In genomic region chr8:46818990-46819288, GRCm38 (mm10) we compare ENCODE assay signal across 22 mouse cellular contexts.
DNase-seq lines count a peak whose midpoint lies in the region; ATAC-seq and TF ChIP-seq lines count a peak whose summit lies in the region.
"Had no signal": no experiment of that assay in that cellular context is flagged by ENCODE, and none has a peak within 500 bp of the region (broad histone marks: within the 10 kb centered on the region; RNA-seq: fewer than 3 reads in every experiment).

No protein-coding gene starts in this region.

- H3K4me3 ChIP-seq in forebrain, embryonic 14.5 days (ENCODE audit: low read depth, low read length) = no peak overlapping the region
- no peak overlapping the region for H3K4me3 ChIP-seq in forebrain, embryonic 12.5 days (replicated peaks)
- H3K4me3 ChIP-seq in lung, embryonic 14.5 days (ENCODE audit: low read depth, low read length) = no peak overlapping the region
- H3K4me3 ChIP-seq in kidney, embryonic 16.5 days (ENCODE audit: low read length) = no peak overlapping the region
- H3K4me3 ChIP-seq: hindbrain, embryonic 10.5 days; kidney, embryonic 15.5 days; midbrain, embryonic 12.5 days; neural tube, embryonic 13.5 days had no signal

- H3K9ac ChIP-seq in forebrain, embryonic 14.5 days (ENCODE audit: low read length) = no peak overlapping the region
- no peak overlapping the region for H3K9ac ChIP-seq in forebrain, embryonic 12.5 days
- no peak overlapping the region for H3K9ac ChIP-seq in lung, embryonic 14.5 days
- H3K9ac ChIP-seq in kidney, embryonic 16.5 days (replicated peaks; ENCODE audit: low read length) = no peak overlapping the region
- H3K9ac ChIP-seq: kidney, embryonic 15.5 days; liver, postnatal 0 days; midbrain, embryonic 12.5 days; neural tube, embryonic 13.5 days had no signal

- TF ChIP-seq CTCF in lung, embryonic 14.5 days (IDR thresholded peaks at IDR 0.05; ENCODE audit: low read depth) = no peak

- H3K4me1 ChIP-seq in forebrain, embryonic 14.5 days (ENCODE audit: control insufficient read depth, insufficient read depth, low read length) = no peaks in the 10 kb centered on the region
- no peaks in the 10 kb centered on the region for H3K4me1 ChIP-seq in forebrain, embryonic 12.5 days
- peaks cover 10% of the 10 kb centered on the region for H3K4me1 ChIP-seq in lung, embryonic 14.5 days (ENCODE audit: insufficient read depth)
- H3K4me1 ChIP-seq in kidney, embryonic 16.5 days (ENCODE audit: insufficient read depth, low read length) = peaks cover 6% of the 10 kb centered on the region; the same call in 1 of the 2 replicates
- H3K4me1 ChIP-seq: hindbrain, embryonic 10.5 days; midbrain, embryonic 12.5 days had no signal

- 83% methylated on average over 2 of the region's 2 CpGs for WGBS in forebrain, embryonic 14.5 days
- WGBS in forebrain, embryonic 12.5 days = 92% methylated on average over 2 of the region's 2 CpGs
- 37% methylated on average over 2 of the region's 2 CpGs for WGBS in lung, embryonic 14.5 days
- 59% methylated on average over 2 of the region's 2 CpGs for WGBS in kidney, embryonic 16.5 days

- no peak for ATAC-seq in forebrain, embryonic 14.5 days
- no peak for ATAC-seq in forebrain, embryonic 12.5 days (ENCODE audit: low FRiP score)
- peak; percentile 52; the same call in 1 of the 2 replicates for ATAC-seq in lung, embryonic 14.5 days (ENCODE audit: insufficient read depth)
- ATAC-seq in megakaryocyte progenitor cell, adult 5-6 weeks (replicated peaks; ENCODE audit: poor library complexity) = peak; percentile 85
- ATAC-seq in kidney, embryonic 16.5 days (ENCODE audit: low FRiP score, low TSS enrichment) = no peak
- ATAC-seq: hindbrain, postnatal 0 days; intestine, postnatal 0 days; liver, postnatal 0 days had no signal

- H3K36me3 ChIP-seq in forebrain, embryonic 14.5 days (ENCODE audit: control insufficient read depth, insufficient read depth, low read length) = no peaks in the 10 kb centered on the region
- H3K36me3 ChIP-seq in forebrain, embryonic 12.5 days (replicated peaks) = 0 out of 2 replicates have a peak, but pooled peaks cover 20% of the 10 kb centered on the region
- peaks cover 22% of the 10 kb centered on the region; the same call in 1 of the 2 replicates for H3K36me3 ChIP-seq in lung, embryonic 14.5 days (ENCODE audit: insufficient read depth)
- peaks cover 32% of the 10 kb centered on the region for H3K36me3 ChIP-seq in kidney, embryonic 16.5 days (ENCODE audit: insufficient read depth, low read length)

- no peaks in the 10 kb centered on the region for H3K9me3 ChIP-seq in forebrain, embryonic 14.5 days (replicated peaks; ENCODE audit: control insufficient read depth, low read length)
- no peaks in the 10 kb centered on the region for H3K9me3 ChIP-seq in forebrain, embryonic 12.5 days
- no peaks in the 10 kb centered on the region for H3K9me3 ChIP-seq in lung, embryonic 14.5 days (ENCODE audit: low read depth, low read length)
- H3K9me3 ChIP-seq in kidney, embryonic 16.5 days (ENCODE audit: low read length) = no peaks in the 10 kb centered on the region
- H3K9me3 ChIP-seq: hindbrain, embryonic 10.5 days; kidney, embryonic 15.5 days; midbrain, embryonic 12.5 days; neural tube, embryonic 13.5 days had no signal

- no peak overlapping the region for H3K27ac ChIP-seq in forebrain, embryonic 14.5 days (ENCODE audit: low read depth, low read length)
- no peak overlapping the region for H3K27ac ChIP-seq in forebrain, embryonic 12.5 days
- no peak overlapping the region for H3K27ac ChIP-seq in lung, embryonic 14.5 days (ENCODE audit: low read depth)
- no peak overlapping the region for H3K27ac ChIP-seq in kidney, embryonic 16.5 days (ENCODE audit: low read length)
- H3K27ac ChIP-seq: hindbrain, embryonic 10.5 days; hindbrain, postnatal 0 days; kidney, embryonic 15.5 days; midbrain, embryonic 12.5 days; neural tube, embryonic 13.5 days had no signal

- no peaks in the 10 kb centered on the region for H3K27me3 ChIP-seq in forebrain, embryonic 14.5 days (replicated peaks; ENCODE audit: control insufficient read depth, insufficient read depth, low read length)
- H3K27me3 ChIP-seq in forebrain, embryonic 12.5 days = no peaks in the 10 kb centered on the region
- no peaks in the 10 kb centered on the region for H3K27me3 ChIP-seq in lung, embryonic 14.5 days (ENCODE audit: insufficient read depth, low read length)
- no peaks in the 10 kb centered on the region for H3K27me3 ChIP-seq in kidney, embryonic 16.5 days (ENCODE audit: insufficient read depth, low read length)
- H3K27me3 ChIP-seq: kidney, embryonic 15.5 days; midbrain, embryonic 12.5 days; neural tube, embryonic 13.5 days had no signal

- no peak overlapping the region for H3K4me2 ChIP-seq in forebrain, embryonic 14.5 days (ENCODE audit: low read length)
- no peak overlapping the region for H3K4me2 ChIP-seq in forebrain, embryonic 12.5 days
- H3K4me2 ChIP-seq in lung, embryonic 14.5 days = no peak overlapping the region
- no peak overlapping the region for H3K4me2 ChIP-seq in kidney, embryonic 16.5 days (replicated peaks; ENCODE audit: low read depth, low read length)
- H3K4me2 ChIP-seq: kidney, embryonic 15.5 days; midbrain, embryonic 12.5 days; neural tube, embryonic 13.5 days had no signal

- peak; percentile 5 for DNase-seq in forebrain, embryonic 14.5 days (ENCODE audit: low spot score)
- peak; percentile 84 for DNase-seq in lung, embryonic 14.5 days
- no peak for DNase-seq in lung, postnatal 4 days
- peak; percentile 93 for DNase-seq in MEL-GATA-1-ER (ENCODE audit: extremely low read depth, low read depth)
- DNase-seq in thymus, postnatal 14 days = no peak
- DNase-seq: adrenal gland, postnatal 36 days; cerebellum, adult 11-12 months; gastrocnemius, postnatal 10 days; liver; liver, postnatal 0 days; lung, postnatal 36 days; right cerebral cortex, adult 18-20 months; thymus, postnatal 25 days had no signal

Comparison
In these comparisons a context has a peak if more than half of its experiments do, and no peak if none do; other contexts are left out.
1. DNase-seq: peak in forebrain, embryonic 14.5 days (single experiment), lung, embryonic 14.5 days (single experiment) and MEL-GATA-1-ER (single experiment); none in lung, postnatal 4 days (0 of 2) and thymus, postnatal 14 days (single experiment).
2. ATAC-seq: peak in lung, embryonic 14.5 days (single experiment) and megakaryocyte progenitor cell, adult 5-6 weeks (single experiment); none in forebrain, embryonic 14.5 days (single experiment), forebrain, embryonic 12.5 days (single experiment) and kidney, embryonic 16.5 days (single experiment).